8 mouse cellular contexts compared by ENCODE assay signal in genomic region chr14:21136906-21137305, GRCm38 (mm10).
DNase-seq lines count a peak whose midpoint lies in the region; ATAC-seq and TF ChIP-seq lines count a peak whose summit lies in the region.

No protein-coding gene starts in this region.

- in situ Hi-C loops in ES-E14 (cut with MboI; ENCODE audit: low sequenced_read_pairs in 2 of 2, unreplicated experiment in 2 of 2) = loop anchor here (25.0 kb wide), 4 partner anchors 450 to 725 kb away; no protein-coding TSS in a partner anchor

- no peaks in the 10 kb centered on the region for H3K4me1 ChIP-seq in ES-E14 (ENCODE audit: control insufficient read depth in 2 of 2, insufficient read depth in 2 of 2, low read length in 2 of 2, poor library complexity in 1 of 2)
- no peaks in the 10 kb centered on the region for H3K4me1 ChIP-seq in forebrain, embryonic 13.5 days
- H3K4me1 ChIP-seq in intestine, embryonic 16.5 days (ENCODE audit: control insufficient read depth, insufficient read depth, low read length) = no peaks in the 10 kb centered on the region
- H3K4me1 ChIP-seq in limb, embryonic 14.5 days (ENCODE audit: control insufficient read depth, insufficient read depth, low read length) = 0 out of 2 replicates have a peak, but pooled peaks cover under 1% of the 10 kb centered on the region
- H3K4me1 ChIP-seq in neural tube, embryonic 15.5 days = no peaks in the 10 kb centered on the region

- no peaks in the 10 kb centered on the region for H3K36me3 ChIP-seq in ES-E14 (ENCODE audit: control insufficient read depth, insufficient read depth, low read length, poor library complexity, severe bottlenecking)
- no peaks in the 10 kb centered on the region for H3K36me3 ChIP-seq in forebrain, embryonic 13.5 days (ENCODE audit: poor library complexity, severe bottlenecking)
- H3K36me3 ChIP-seq in intestine, embryonic 16.5 days (ENCODE audit: control insufficient read depth, insufficient read depth, low read length) = no peaks in the 10 kb centered on the region
- H3K36me3 ChIP-seq in limb, embryonic 14.5 days (ENCODE audit: control insufficient read depth, insufficient read depth, low read length) = no peaks in the 10 kb centered on the region
- no peaks in the 10 kb centered on the region for H3K36me3 ChIP-seq in neural tube, embryonic 15.5 days

- no peaks in the 10 kb centered on the region for H3K9me3 ChIP-seq in ES-E14 (ENCODE audit: control insufficient read depth, insufficient read depth, low read depth, low read length)
- H3K9me3 ChIP-seq in forebrain, embryonic 13.5 days (replicated peaks) = no peaks in the 10 kb centered on the region
- H3K9me3 ChIP-seq in intestine, embryonic 16.5 days (ENCODE audit: control insufficient read depth, low read length) = no peaks in the 10 kb centered on the region
- no peaks in the 10 kb centered on the region for H3K9me3 ChIP-seq in limb, embryonic 14.5 days (ENCODE audit: control insufficient read depth, low read length)
- H3K9me3 ChIP-seq in neural tube, embryonic 15.5 days (replicated peaks) = no peaks in the 10 kb centered on the region

- H3K27me3 ChIP-seq in forebrain, embryonic 13.5 days = no peaks in the 10 kb centered on the region
- no peaks in the 10 kb centered on the region for H3K27me3 ChIP-seq in intestine, embryonic 16.5 days (replicated peaks; ENCODE audit: control insufficient read depth, insufficient read depth, low read length)
- no peaks in the 10 kb centered on the region for H3K27me3 ChIP-seq in limb, embryonic 14.5 days (ENCODE audit: control insufficient read depth, insufficient read depth, low read length)
- no peaks in the 10 kb centered on the region for H3K27me3 ChIP-seq in neural tube, embryonic 15.5 days (replicated peaks)

- H3K4me2 ChIP-seq in forebrain, embryonic 13.5 days = no peak overlapping the region
- no peak overlapping the region for H3K4me2 ChIP-seq in intestine, embryonic 16.5 days (ENCODE audit: low read depth, low read length)
- no peak overlapping the region for H3K4me2 ChIP-seq in limb, embryonic 14.5 days (replicated peaks; ENCODE audit: low read depth, low read length, severe bottlenecking)
- H3K4me2 ChIP-seq in neural tube, embryonic 15.5 days = no peak overlapping the region

- TF ChIP-seq POLR2A in limb, embryonic 14.5 days (IDR thresholded peaks at IDR 0.05; ENCODE audit: borderline replicate concordance, extremely low read depth, insufficient read depth, insufficient read length) = no peak

- no peak overlapping the region for H3K4me3 ChIP-seq in ES-E14 (ENCODE audit: insufficient read depth in 1 of 2, low read depth in 1 of 2, low read length in 2 of 2, poor library complexity in 1 of 2, severe bottlenecking in 1 of 2)
- no peak overlapping the region for H3K4me3 ChIP-seq in forebrain, embryonic 13.5 days
- no peak overlapping the region for H3K4me3 ChIP-seq in intestine, embryonic 16.5 days (ENCODE audit: low read length)
- no peak overlapping the region for H3K4me3 ChIP-seq in limb, embryonic 14.5 days (replicated peaks; ENCODE audit: low read length)
- no peak overlapping the region for H3K4me3 ChIP-seq in neural tube, embryonic 15.5 days (replicated peaks)

- DNase-seq in adrenal gland, adult (ENCODE audit: inconsistent age in 2 of 2, low spot score in 1 of 2) = peak; percentile 43 to 82
- DNase-seq in adrenal gland, adult 8-10 months = no peak
- peak; percentile 55 for DNase-seq in ES-E14 (ENCODE audit: low read depth, low spot score)
- peak; percentile 52 for DNase-seq in cerebellum, adult 11 months
- DNase-seq in limb, embryonic 14.5 days (ENCODE audit: low spot score) = peak; percentile 89

- ATAC-seq in forebrain, embryonic 13.5 days = peak; percentile 82
- ATAC-seq in intestine, embryonic 16.5 days = 0 out of 2 replicates have a peak, but pooled peaks have one; percentile 36
- peak; percentile 72; the same call in 1 of the 2 replicates for ATAC-seq in limb, embryonic 14.5 days (ENCODE audit: low FRiP score, low read depth)
- ATAC-seq in neural tube, embryonic 15.5 days (ENCODE audit: low FRiP score) = peak; percentile 75; the same call in 1 of the 2 replicates

- 32% methylated on average over 1 of the region's 1 CpGs for WGBS in forebrain, embryonic 13.5 days
- 38% methylated on average over 1 of the region's 1 CpGs for WGBS in intestine, embryonic 16.5 days
- 40% methylated on average over 1 of the region's 1 CpGs for WGBS in limb, embryonic 14.5 days
- WGBS in neural tube, embryonic 15.5 days = 38% methylated on average over 1 of the region's 1 CpGs

- H3K27ac ChIP-seq in ES-E14 (ENCODE audit: insufficient read depth, low read depth, low read length, poor library complexity, severe bottlenecking) = no peak overlapping the region
- H3K27ac ChIP-seq in forebrain, embryonic 13.5 days = no peak overlapping the region
- H3K27ac ChIP-seq in intestine, embryonic 16.5 days (ENCODE audit: low read length) = no peak overlapping the region
- H3K27ac ChIP-seq in limb, embryonic 14.5 days (replicated peaks; ENCODE audit: low read depth, low read length) = no peak overlapping the region
- H3K27ac ChIP-seq in neural tube, embryonic 15.5 days (replicated peaks) = no peak overlapping the region

- no peak overlapping the region for H3K9ac ChIP-seq in ES-E14 (ENCODE audit: insufficient read depth, low read depth, low read length, poor library complexity, severe bottlenecking)
- no peak overlapping the region for H3K9ac ChIP-seq in forebrain, embryonic 13.5 days
- H3K9ac ChIP-seq in intestine, embryonic 16.5 days (ENCODE audit: low read depth, low read length) = no peak overlapping the region
- H3K9ac ChIP-seq in limb, embryonic 14.5 days (ENCODE audit: low read depth, low read length, severe bottlenecking) = no peak overlapping the region
- no peak overlapping the region for H3K9ac ChIP-seq in neural tube, embryonic 15.5 days (replicated peaks)

TF ChIP-seq in ES-E14, 5 proteins besides CTCF, POLR2A, EP300 and RAD21:
- no peak for TF ChIP-seq CHD2 (IDR thresholded peaks at IDR 0.05; ENCODE audit: low read depth, low read length)
- no peak for TF ChIP-seq ZNF384 (IDR thresholded peaks at IDR 0.05; ENCODE audit: low read depth, low read length)
- peak; percentile 78; the same call in 1 of the 2 replicates for TF ChIP-seq ZC3H11A (IDR thresholded peaks at IDR 0.05; ENCODE audit: borderline replicate concordance, low read depth, low read length)
